Mouse (Mus musculus): ENCODE results near the gene Spag6l. TPM values are rescaled to one million over a fixed set of nuclear protein-coding genes. Genes with fewer than 3 reads are reported as not detected.

The Spag6l gene
- not detected in 2 replicates for polyA plus RNA-seq (2012; rRNA removed)

DNA sequence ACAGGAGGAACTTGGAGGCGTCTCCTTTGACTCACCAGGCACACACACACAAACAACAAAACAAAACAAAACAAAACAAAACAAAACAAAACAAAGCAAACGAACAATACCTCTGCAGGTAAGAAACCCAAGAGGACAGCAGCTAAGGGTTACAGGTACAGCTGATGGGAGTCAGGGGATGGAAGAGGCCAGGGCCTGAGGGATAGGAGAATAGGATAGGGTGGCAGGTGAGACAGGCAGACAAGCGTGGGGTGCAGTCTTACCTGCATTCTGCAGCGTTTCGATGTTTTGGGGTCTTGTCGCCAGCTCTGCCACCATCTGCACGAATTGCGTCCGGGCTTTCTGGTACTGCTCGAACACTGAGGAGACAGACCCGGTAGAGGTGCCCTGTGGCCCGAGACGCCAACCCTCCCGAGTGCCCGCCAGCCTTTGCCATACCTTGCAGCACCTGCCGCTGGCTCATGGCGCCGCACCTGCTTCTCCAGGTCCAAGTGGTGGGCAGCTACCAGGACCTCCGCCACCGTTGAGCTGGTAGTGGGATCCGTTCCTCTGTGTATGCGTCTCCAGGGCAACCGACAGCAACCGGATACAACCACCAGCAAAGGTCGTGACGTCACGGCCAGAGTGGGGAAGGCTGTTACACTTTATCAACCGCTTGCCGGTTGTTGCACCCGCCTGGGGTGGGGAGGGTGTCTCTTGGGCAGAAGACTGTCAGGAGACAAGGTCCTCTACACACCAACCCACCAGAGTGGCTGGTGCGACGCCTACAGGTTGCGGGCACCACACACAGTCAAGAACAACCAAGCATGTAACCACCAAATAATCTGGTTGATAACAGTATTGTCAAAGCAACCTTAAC, at the start of gene Spag6l:
Gene Spag6l (minus strand): TSS at position 700 of the 859 bp plus-strand sequence.
- TF ChIP-seq CTCF (IDR thresholded peaks at IDR 0.05; ENCODE audit: extremely low read depth, insufficient read depth, insufficient read length, insufficient replicate concordance) (no peak), POLR2A (IDR thresholded peaks at IDR 0.05; ENCODE audit: low read depth, low read length) (no peak)
- Histone ChIP-seq H3K27me3 (ENCODE audit: control insufficient read depth, insufficient read depth, low read length) (no peaks in the 10 kb centered on the region), H3K4me1 (ENCODE audit: control insufficient read depth, insufficient read depth, insufficient read length) (peaks cover 6% of the 10 kb centered on the region; the same call in 1 of the 2 replicates), H3K27ac (ENCODE audit: insufficient read depth, low read length) (no peak within 1 kb of the TSS), H3K36me3 (ENCODE audit: control insufficient read depth, insufficient read depth, low read length) (no peaks in the 10 kb centered on the region), H3K4me3 (ENCODE audit: extremely low read depth, insufficient read depth, insufficient read length) (peak within 1 kb of the TSS; percentile 53)
- WGBS, result 5% methylated on average over 33 of the region's 33 CpGs
- peak; percentile 61 to 79 for DNase-seq (ENCODE audit: low read depth in 1 of 2, low spot score in 2 of 2)

- no peak overlapping the region for H3K27ac ChIP-seq (ENCODE audit: insufficient read depth, low read length)
- WGBS, result 89% methylated on average over 5 of the region's 5 CpGs
- H3K4me1 ChIP-seq (ENCODE audit: control insufficient read depth, insufficient read depth, insufficient read length), result no peaks in the 10 kb centered on the region
- TF ChIP-seq CTCF (IDR thresholded peaks at IDR 0.05; ENCODE audit: extremely low read depth, insufficient read depth, insufficient read length, insufficient replicate concordance) (no peak), POLR2A (IDR thresholded peaks at IDR 0.05; ENCODE audit: low read depth, low read length) (no peak)
- no peaks in the 10 kb centered on the region for H3K27me3 ChIP-seq (ENCODE audit: control insufficient read depth, insufficient read depth, low read length)
- peaks cover 35% of the 10 kb centered on the region for H3K36me3 ChIP-seq (ENCODE audit: control insufficient read depth, insufficient read depth, low read length)
- H3K4me3 ChIP-seq (ENCODE audit: extremely low read depth, insufficient read depth, insufficient read length), result no peak overlapping the region
- no peak for DNase-seq (ENCODE audit: low read depth in 1 of 2, low spot score in 2 of 2)
These were observed 49.8 kb upstream of the Spag6l start for GRCm38 (mm10) chr16:16879025-16879424.

- Histone ChIP-seq H3K4me3 (ENCODE audit: extremely low read depth, insufficient read depth, insufficient read length) (peak within 1 kb of the TSS; percentile 73), H3K4me1 (ENCODE audit: control insufficient read depth, insufficient read depth, insufficient read length) (peaks cover 4% of the 10 kb centered on the region; the same call in 1 of the 2 replicates), H3K36me3 (ENCODE audit: control insufficient read depth, insufficient read depth, low read length) (peaks cover under 1% of the 10 kb centered on the region; the same call in 1 of the 2 replicates), H3K27me3 (ENCODE audit: control insufficient read depth, insufficient read depth, low read length) (no peaks in the 10 kb centered on the region), H3K27ac (ENCODE audit: insufficient read depth, low read length) (peak within 1 kb of the TSS; percentile 79)
- peak; percentile 59 for TF ChIP-seq POLR2A (IDR thresholded peaks at IDR 0.05; ENCODE audit: low read depth, low read length)
- 0 out of 2 replicates have a peak, but pooled peaks have one; percentile 0 for TF ChIP-seq CTCF (IDR thresholded peaks at IDR 0.05; ENCODE audit: extremely low read depth, insufficient read depth, insufficient read length, insufficient replicate concordance)
- WGBS, result 0% methylated on average over 48 of the region's 49 CpGs
- DNase-seq (ENCODE audit: low read depth in 1 of 2, low spot score in 2 of 2), result peak; percentile 79 to 84
These were observed 41.5 kb upstream of the Spag6l start, which contains the start of the genes Top3b and Vpreb1 for GRCm38 (mm10) chr16:16870617-16871331. Top3b (plus strand) TSS chr16:16870736. Vpreb1 (minus strand) TSS chr16:16870843.

DNA sequence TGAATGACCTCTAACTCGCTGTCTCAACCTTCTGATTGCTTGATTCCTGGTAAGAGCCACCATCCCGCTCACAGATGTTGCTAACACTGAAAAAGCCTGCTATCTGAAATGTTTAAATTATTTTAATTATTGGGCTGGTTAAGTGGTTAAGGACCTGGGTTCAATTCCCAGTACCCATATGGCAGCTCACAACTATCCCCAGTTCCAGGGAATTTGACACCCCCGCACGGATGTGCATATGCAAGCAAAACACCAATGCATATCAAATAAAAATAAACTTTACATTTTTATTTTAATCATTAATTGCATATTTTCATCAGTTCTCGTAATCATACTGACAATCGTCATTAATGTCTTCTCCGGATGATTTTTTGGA, 41.0 kb upstream of the Spag6l start:
- H3K36me3 ChIP-seq (ENCODE audit: control insufficient read depth, insufficient read depth, low read length), result no peaks in the 10 kb centered on the region; the same call in 1 of the 2 replicates
- peaks cover 4% of the 10 kb centered on the region; the same call in 1 of the 2 replicates for H3K4me1 ChIP-seq (ENCODE audit: control insufficient read depth, insufficient read depth, insufficient read length)
- WGBS, result 37% methylated on average over 7 of the region's 7 CpGs
- TF ChIP-seq CTCF (IDR thresholded peaks at IDR 0.05; ENCODE audit: extremely low read depth, insufficient read depth, insufficient read length, insufficient replicate concordance) (no peak), POLR2A (IDR thresholded peaks at IDR 0.05; ENCODE audit: low read depth, low read length) (no peak)
- no peak for DNase-seq (ENCODE audit: low read depth in 1 of 2, low spot score in 2 of 2)
- H3K27me3 ChIP-seq (ENCODE audit: control insufficient read depth, insufficient read depth, low read length), result no peaks in the 10 kb centered on the region
- H3K4me3 ChIP-seq (ENCODE audit: extremely low read depth, insufficient read depth, insufficient read length), result peak overlapping the region; percentile 73; the same call in 1 of the 2 replicates
- peak overlapping the region; percentile 79; the same call in 1 of the 2 replicates for H3K27ac ChIP-seq (ENCODE audit: insufficient read depth, low read length)

- H3K4me3 ChIP-seq (ENCODE audit: extremely low read depth, insufficient read depth, insufficient read length), result no peak overlapping the region
- H3K36me3 ChIP-seq (ENCODE audit: control insufficient read depth, insufficient read depth, low read length), result no peaks in the 10 kb centered on the region
- H3K27ac ChIP-seq (ENCODE audit: insufficient read depth, low read length), result no peak overlapping the region
- H3K27me3 ChIP-seq (ENCODE audit: control insufficient read depth, insufficient read depth, low read length), result no peaks in the 10 kb centered on the region
- peaks cover 4% of the 10 kb centered on the region; the same call in 1 of the 2 replicates for H3K4me1 ChIP-seq (ENCODE audit: control insufficient read depth, insufficient read depth, insufficient read length)
- DNase-seq (ENCODE audit: low read depth in 1 of 2, low spot score in 2 of 2), result no peak
- no peak for TF ChIP-seq POLR2A (IDR thresholded peaks at IDR 0.05; ENCODE audit: low read depth, low read length)
- no peak for TF ChIP-seq CTCF (IDR thresholded peaks at IDR 0.05; ENCODE audit: extremely low read depth, insufficient read depth, insufficient read length, insufficient replicate concordance)
- WGBS, result 18% methylated on average over 5 of the region's 5 CpGs
These were observed 36.7 kb upstream of the Spag6l start for GRCm38 (mm10) chr16:16865696-16866561.

GRCm38 (mm10) chr16:16865217-16865616, 36.0 kb upstream of the Spag6l start:
- H3K4me3 ChIP-seq (ENCODE audit: extremely low read depth, insufficient read depth, insufficient read length), result no peak overlapping the region
- peaks cover 4% of the 10 kb centered on the region; the same call in 1 of the 2 replicates for H3K4me1 ChIP-seq (ENCODE audit: control insufficient read depth, insufficient read depth, insufficient read length)
- no peaks in the 10 kb centered on the region for H3K27me3 ChIP-seq (ENCODE audit: control insufficient read depth, insufficient read depth, low read length)
- no peak overlapping the region for H3K27ac ChIP-seq (ENCODE audit: insufficient read depth, low read length)
- TF ChIP-seq POLR2A (IDR thresholded peaks at IDR 0.05; ENCODE audit: low read depth, low read length) (no peak), CTCF (IDR thresholded peaks at IDR 0.05; ENCODE audit: extremely low read depth, insufficient read depth, insufficient read length, insufficient replicate concordance) (no peak)
- DNase-seq (ENCODE audit: low read depth in 1 of 2, low spot score in 2 of 2), result no peak
- H3K36me3 ChIP-seq (ENCODE audit: control insufficient read depth, insufficient read depth, low read length), result no peaks in the 10 kb centered on the region
